Mouse (Mus musculus) telencephalon, adult 2 months (tissue): Measurements from ENCODE around the gene Csta1.
A peak's percentile ranks its signal among the peaks of the same experiment; 100 is the strongest.

Source experiments
- DNase-seq: peaks from one replicate; pipeline ENCODE4 v3.0.0-alpha.2; 2011; ENCODE audit warnings: low read depth, low spot score

Gene Csta1

DNA sequence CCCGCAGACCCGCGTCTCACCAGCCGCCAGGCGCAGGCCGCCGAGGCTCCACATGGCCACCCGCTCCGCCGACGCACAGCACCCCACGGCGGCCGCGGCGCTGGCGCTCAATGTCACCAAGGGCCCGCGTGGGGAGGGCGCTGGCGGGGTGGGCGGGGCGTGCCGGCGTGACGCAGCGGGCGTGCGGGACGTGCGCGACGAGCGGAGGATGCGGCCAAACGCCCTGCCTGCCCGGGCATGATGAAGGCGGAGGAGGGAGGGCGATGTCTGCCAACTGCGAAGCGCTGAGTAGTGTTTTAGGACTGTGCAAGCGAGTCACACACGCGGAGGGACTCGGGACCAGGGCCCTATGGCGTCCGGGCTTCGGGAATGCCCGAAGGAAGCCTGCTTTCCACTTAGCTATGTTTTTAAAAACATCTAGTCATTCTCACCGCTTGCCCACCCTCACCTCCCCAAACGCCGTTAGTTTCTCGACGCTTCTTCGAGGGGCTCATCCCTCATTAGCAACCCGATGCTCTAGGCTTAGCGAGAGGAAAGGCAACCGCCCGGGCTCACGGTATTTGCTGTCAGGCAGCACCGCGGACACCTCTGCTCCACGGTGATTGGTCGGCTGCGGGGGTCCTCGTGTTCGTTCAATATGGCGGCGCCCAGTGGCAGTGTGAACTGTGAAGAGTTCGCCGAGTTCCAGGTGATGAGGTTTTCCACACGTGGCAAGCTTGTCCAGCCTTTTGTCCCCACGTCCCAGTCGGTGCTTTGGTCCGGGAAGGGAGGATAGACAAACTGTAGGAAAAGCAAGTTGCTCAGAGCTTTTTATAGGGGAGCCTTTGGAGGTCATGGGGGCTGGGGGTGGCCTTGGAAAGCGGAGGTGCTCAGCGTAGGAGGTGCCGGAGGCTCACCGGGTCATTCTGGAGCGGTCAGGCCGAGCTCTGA, 59.3 kb downstream of the Csta1 start, which contains the start of the genes Fam162a and Ccdc58:
Gene Fam162a, minus strand, starts transcription at position 145 of the 930 bp plus-strand sequence.
Gene Ccdc58, plus strand, starts transcription at position 236 of the 930 bp plus-strand sequence.
- DNase-seq, result peak; percentile 79

DNA sequence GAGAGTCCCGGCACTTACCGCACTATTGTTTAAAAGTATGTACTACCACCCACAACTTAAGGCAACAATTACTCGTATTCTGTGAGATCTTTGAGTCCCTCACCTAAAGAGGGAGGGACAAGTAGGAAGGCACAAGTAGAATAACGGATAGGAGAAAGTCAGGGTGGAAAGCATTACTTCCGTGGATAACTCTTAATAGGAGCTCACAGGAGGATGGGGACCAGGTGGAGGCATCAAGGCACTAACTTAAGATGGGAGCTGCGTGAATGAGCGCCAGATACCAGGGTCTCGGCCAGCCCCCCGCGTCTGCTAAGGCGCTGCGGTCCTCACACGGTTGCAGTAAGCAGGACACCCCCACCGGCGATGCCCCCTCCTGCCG, 60.0 kb downstream of the Csta1 start:
- DNase-seq, result no peak
